Mouse (Mus musculus): ENCODE results near the gene Lztfl1. TPM values are rescaled to one million over a fixed set of nuclear protein-coding genes. Genes with fewer than 3 reads are reported as not detected.
A peak's percentile ranks its signal among the peaks of the same experiment; 100 is the strongest.
"Not testable (repeated sequence)": the region's sequence is repeated elsewhere in the genome, so short reads cannot be mapped to it uniquely, and the experiment has no call there.

Lztfl1 gene
- total RNA-seq (2022) = 10 to 100 TPM; 38.8 to 45.6 (median 42.2) TPM

- peak; percentile 96 for DNase-seq (ENCODE audit: low spot score)
Observed at GRCm38 (mm10) chr9:123717186-123718008, at the start of gene Lztfl1. Gene Lztfl1, minus strand, starts transcription at chr9:123717697.

GRCm38 (mm10) chr9:123766996-123767395 lies 49.5 kb upstream of the Lztfl1 start:
- no peak for DNase-seq (ENCODE audit: low spot score)

GRCm38 (mm10) chr9:123763771-123764170 lies 46.3 kb upstream of the Lztfl1 start:
- DNase-seq (ENCODE audit: low spot score) = no peak

GRCm38 (mm10) chr9:123762886-123763285 lies 45.4 kb upstream of the Lztfl1 start:
- DNase-seq (ENCODE audit: low spot score) = no peak

- DNase-seq (ENCODE audit: low spot score) = no peak
Observed at GRCm38 (mm10) chr9:123760806-123761205, 43.3 kb upstream of the Lztfl1 start.

- no peak for DNase-seq (ENCODE audit: low spot score)
Observed at GRCm38 (mm10) chr9:123758645-123759044, 41.1 kb upstream of the Lztfl1 start.

- DNase-seq (ENCODE audit: low spot score) = no peak
Observed at GRCm38 (mm10) chr9:123758156-123758555, 40.7 kb upstream of the Lztfl1 start.

GRCm38 (mm10) chr9:123757326-123757725 lies 39.8 kb upstream of the Lztfl1 start:
- no peak for DNase-seq (ENCODE audit: low spot score)

GRCm38 (mm10) chr9:123756752-123757151 lies 39.3 kb upstream of the Lztfl1 start:
- DNase-seq (ENCODE audit: low spot score) = no peak

- DNase-seq (ENCODE audit: low spot score) = no peak
Observed at GRCm38 (mm10) chr9:123754333-123754732, 36.8 kb upstream of the Lztfl1 start.

GRCm38 (mm10) chr9:123749687-123750086 lies 32.2 kb upstream of the Lztfl1 start:
- not testable (repeated sequence) for DNase-seq (ENCODE audit: low spot score)

GRCm38 (mm10) chr9:123740799-123741198 lies 23.3 kb upstream of the Lztfl1 start:
- no peak for DNase-seq (ENCODE audit: low spot score)

- no peak for DNase-seq (ENCODE audit: low spot score)
Observed at GRCm38 (mm10) chr9:123734133-123734532, 16.6 kb upstream of the Lztfl1 start.

- DNase-seq (ENCODE audit: low spot score) = no peak
Observed at GRCm38 (mm10) chr9:123731271-123731670, 13.8 kb upstream of the Lztfl1 start.

GRCm38 (mm10) chr9:123722737-123723493 lies 5.4 kb upstream of the Lztfl1 start:
- DNase-seq (ENCODE audit: low spot score) = no peak

GRCm38 (mm10) chr9:123716301-123716700 lies 1.2 kb downstream of the Lztfl1 start:
- no peak for DNase-seq (ENCODE audit: low spot score)

- no peak for DNase-seq (ENCODE audit: low spot score)
Observed at GRCm38 (mm10) chr9:123713111-123713510, 4.4 kb downstream of the Lztfl1 start.

GRCm38 (mm10) chr9:123709226-123709625 lies 8.3 kb downstream of the Lztfl1 start:
- no peak for DNase-seq (ENCODE audit: low spot score)

- DNase-seq (ENCODE audit: low spot score) = no peak
Observed at GRCm38 (mm10) chr9:123701822-123702221, 15.7 kb downstream of the Lztfl1 start.

GRCm38 (mm10) chr9:123695634-123696302 lies 21.7 kb downstream of the Lztfl1 start:
- DNase-seq (ENCODE audit: low spot score) = no peak

GRCm38 (mm10) chr9:123688227-123688626 lies 29.3 kb downstream of the Lztfl1 start:
- no peak for DNase-seq (ENCODE audit: low spot score)

- DNase-seq (ENCODE audit: low spot score) = no peak
Observed at GRCm38 (mm10) chr9:123686206-123686605, 31.3 kb downstream of the Lztfl1 start.
